ENCODE assay signal across 8 mouse cellular contexts in the genomic region with DNA sequence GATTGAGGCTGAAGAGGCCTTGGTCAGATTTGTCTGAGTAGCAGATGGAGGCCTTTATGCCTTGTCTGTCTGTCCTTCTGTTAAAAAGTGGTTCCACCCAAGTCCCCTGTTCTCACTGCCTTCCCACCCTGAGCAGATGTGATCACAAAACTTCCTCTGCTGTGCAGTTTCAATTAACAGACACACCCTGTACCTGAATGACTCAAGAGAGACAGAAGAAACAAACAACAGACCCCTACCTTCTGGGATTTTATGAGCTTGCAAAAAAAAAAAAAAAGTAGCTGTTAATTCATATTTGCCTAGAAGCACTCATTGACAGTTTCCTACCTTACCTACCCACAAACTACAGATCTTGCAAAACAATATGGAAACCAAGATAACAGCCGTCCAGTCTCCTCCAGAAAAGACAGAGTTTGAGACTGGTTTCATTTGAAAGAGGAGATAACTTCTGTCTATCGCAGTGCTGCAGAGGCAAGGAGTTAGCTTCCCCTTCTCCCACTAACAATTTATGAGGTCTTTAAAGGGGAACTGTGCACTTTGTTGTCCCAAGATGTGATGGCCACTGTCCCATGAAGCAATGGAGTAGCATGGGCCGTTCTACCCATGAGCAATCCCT. TPM values are rescaled to one million over a fixed set of nuclear protein-coding genes. Genes with fewer than 3 reads are reported as not detected.
DNase-seq lines count a peak whose midpoint lies in the region; ATAC-seq and TF ChIP-seq lines count a peak whose summit lies in the region.

No protein-coding gene starts in this region.

- no peak overlapping the region for H3K4me3 ChIP-seq in thymus, adult 2 months (ENCODE audit: control insufficient read depth, insufficient read depth, low read length)
- H3K4me3 ChIP-seq in forebrain, embryonic 16.5 days (replicated peaks; ENCODE audit: low read length), result peak overlapping the region; percentile 52
- H3K4me3 ChIP-seq in liver, embryonic 11.5 days (ENCODE audit: low read depth, low read length), result peak overlapping the region; percentile 60
- H3K4me3 ChIP-seq in stomach, postnatal 0 days (ENCODE audit: low read depth, low read length), result peak overlapping the region; percentile 54

- peak overlapping the region; percentile 25; the same call in 1 of the 2 replicates for H3K27ac ChIP-seq in thymus, adult 2 months (ENCODE audit: control insufficient read depth, insufficient read depth, low read length)
- no peak overlapping the region for H3K27ac ChIP-seq in forebrain, embryonic 16.5 days (ENCODE audit: low read length)
- peak overlapping the region; percentile 74 for H3K27ac ChIP-seq in liver, embryonic 11.5 days (ENCODE audit: low read depth, low read length)
- no peak overlapping the region; the same call in 1 of the 2 replicates for H3K27ac ChIP-seq in stomach, postnatal 0 days (replicated peaks)

- TF ChIP-seq CTCF in thymus, adult 2 months (IDR thresholded peaks at IDR 0.05; ENCODE audit: borderline replicate concordance, control insufficient read depth, extremely low read depth, insufficient read depth, low read length, poor library complexity), result no peak
- no peak for TF ChIP-seq CTCF in stomach, postnatal 0 days (IDR thresholded peaks at IDR 0.05; ENCODE audit: low read depth)

- H3K9ac ChIP-seq in forebrain, embryonic 16.5 days (replicated peaks; ENCODE audit: low read depth, low read length), result no peak overlapping the region
- peak overlapping the region; percentile 64; the same call in 1 of the 2 replicates for H3K9ac ChIP-seq in liver, embryonic 11.5 days (ENCODE audit: low read depth, low read length)
- H3K9ac ChIP-seq in stomach, postnatal 0 days (ENCODE audit: low read length), result peak overlapping the region; percentile 67

- H3K27me3 ChIP-seq in thymus, adult 2 months (ENCODE audit: control insufficient read depth, insufficient read depth, low read length), result no peaks in the 10 kb centered on the region; the same call in 1 of the 2 replicates
- no peaks in the 10 kb centered on the region for H3K27me3 ChIP-seq in forebrain, embryonic 16.5 days (replicated peaks; ENCODE audit: control insufficient read depth, insufficient read depth, low read length)
- no peaks in the 10 kb centered on the region for H3K27me3 ChIP-seq in liver, embryonic 11.5 days (replicated peaks; ENCODE audit: control insufficient read depth, insufficient read depth, low read length)
- no peaks in the 10 kb centered on the region for H3K27me3 ChIP-seq in stomach, postnatal 0 days (ENCODE audit: control insufficient read depth, insufficient read depth, low read length)

- TF ChIP-seq POLR2A in thymus, adult 2 months (IDR thresholded peaks at IDR 0.05; ENCODE audit: control insufficient read depth, extremely low read depth, insufficient read depth, low read length, poor library complexity), result no peak

- no peak for TF ChIP-seq EP300 in stomach, postnatal 0 days (optimal IDR thresholded peaks at IDR 0.05)

- H3K9me3 ChIP-seq in forebrain, embryonic 16.5 days (ENCODE audit: control insufficient read depth, low read length), result no peaks in the 10 kb centered on the region
- H3K9me3 ChIP-seq in liver, embryonic 11.5 days (ENCODE audit: control insufficient read depth, low read length), result no peaks in the 10 kb centered on the region
- H3K9me3 ChIP-seq in stomach, postnatal 0 days (ENCODE audit: control insufficient read depth, low read length), result no peaks in the 10 kb centered on the region

- no peaks in the 10 kb centered on the region for H3K36me3 ChIP-seq in thymus, adult 2 months (ENCODE audit: control insufficient read depth, insufficient read depth, low read length)
- H3K36me3 ChIP-seq in forebrain, embryonic 16.5 days (ENCODE audit: control insufficient read depth, insufficient read depth), result no peaks in the 10 kb centered on the region
- peaks cover 4% of the 10 kb centered on the region; the same call in 1 of the 2 replicates for H3K36me3 ChIP-seq in liver, embryonic 11.5 days (ENCODE audit: control insufficient read depth, insufficient read depth, low read length)
- no peaks in the 10 kb centered on the region for H3K36me3 ChIP-seq in stomach, postnatal 0 days (ENCODE audit: control insufficient read depth, insufficient read depth, low read length)

- no peak for DNase-seq in thymus, adult 2 months
- no peak for DNase-seq in thymus, postnatal 14 days
- no peak for DNase-seq in liver, embryonic 11.5 days (ENCODE audit: low spot score)
- no peak for DNase-seq in stomach, postnatal 0 days (ENCODE audit: low spot score)
- DNase-seq in layer of hippocampus, adult 8-10 months (ENCODE audit: low spot score in 2 of 2), result no peak
- DNase-seq in urinary bladder, adult 18-20 months (ENCODE audit: low spot score in 2 of 2), result no peak
- DNase-seq in urinary bladder, postnatal 25 days (ENCODE audit: low spot score), result no peak

- WGBS in thymus, adult 2 months, result 60% methylated on average over 3 of the region's 3 CpGs
- 87% methylated on average over 3 of the region's 3 CpGs for WGBS in forebrain, embryonic 16.5 days
- 30% methylated on average over 3 of the region's 3 CpGs for WGBS in liver, embryonic 11.5 days
- 82% methylated on average over 3 of the region's 3 CpGs for WGBS in stomach, postnatal 0 days

- ATAC-seq in forebrain, embryonic 16.5 days, result no peak
- ATAC-seq in liver, embryonic 11.5 days (replicated peaks; ENCODE audit: low FRiP score), result peak; percentile 77
- ATAC-seq in stomach, postnatal 0 days (ENCODE audit: low FRiP score, low TSS enrichment), result no peak

- H3K4me1 ChIP-seq in thymus, adult 2 months (replicated peaks; ENCODE audit: control insufficient read depth, insufficient read depth, low read length), result peaks cover 11% of the 10 kb centered on the region; the same call in 1 of the 2 replicates
- H3K4me1 ChIP-seq in forebrain, embryonic 16.5 days (replicated peaks; ENCODE audit: control insufficient read depth, insufficient read depth, low read length), result peaks cover 10% of the 10 kb centered on the region
- H3K4me1 ChIP-seq in liver, embryonic 11.5 days (replicated peaks; ENCODE audit: control insufficient read depth, insufficient read depth, low read length), result peaks cover 21% of the 10 kb centered on the region
- no peaks in the 10 kb centered on the region for H3K4me1 ChIP-seq in stomach, postnatal 0 days (replicated peaks; ENCODE audit: control insufficient read depth, insufficient read depth)

- peak overlapping the region; percentile 88 for H3K4me2 ChIP-seq in forebrain, embryonic 16.5 days (ENCODE audit: low read length)
- peak overlapping the region; percentile 92 for H3K4me2 ChIP-seq in liver, embryonic 11.5 days
- peak overlapping the region; percentile 73 for H3K4me2 ChIP-seq in stomach, postnatal 0 days (replicated peaks; ENCODE audit: low read depth)

RNA-seq across cellular contexts. Expression of gene S1pr1, which starts 1.1 kb away (rescaled TPM):
- 55.6 and 62.8 TPM in 2 replicates for polyA plus RNA-seq in thymus, adult 2 months (2012; rRNA removed)
- 26.4 and 35.0 TPM in 2 replicates for polyA plus RNA-seq in forebrain, embryonic 16.5 days (2015; fragmentation: Nextera tagmentation; extraction: Ambion mirVana)
- polyA plus RNA-seq in liver, embryonic 11.5 days (2014; fragmentation: Nextera tagmentation; extraction: Ambion mirVana), result 17.8 and 18.7 TPM in 2 replicates
- 6.6 and 6.7 TPM in 2 replicates for polyA plus RNA-seq in stomach, postnatal 0 days (2015; fragmentation: Nextera tagmentation; extraction: Ambion mirVana)
- 100 to 1,000 TPM in 2 of 4 experiments, 10 to 100 TPM in 2; 86.8 to 114 (median 95.9) TPM for total RNA-seq in layer of hippocampus, adult 8-10 months (2022)

Comparison
In these comparisons a context has a peak if more than half of its experiments do, and no peak if none do; other contexts are left out.
1. H3K27ac ChIP-seq: peak in thymus, adult 2 months (single experiment) and liver, embryonic 11.5 days (single experiment); none in forebrain, embryonic 16.5 days (single experiment) and stomach, postnatal 0 days (single experiment).
2. Peak in every context shown above with its lines, with median percentiles within 50 percentile points of each other: H3K4me2 ChIP-seq.